Mouse (Mus musculus) heart, embryonic 11.5 days (tissue): Measurements from ENCODE around the gene Chrna1. TPM values are rescaled to one million over a fixed set of nuclear protein-coding genes. Genes with fewer than 3 reads are reported as not detected.

Experiments
- ATAC-seq: fragments of 200-750 bp; cut with Nextera tagmentation; replicated peaks from 2 replicates; pipeline ENCODE4 v1.8.0; 2017; ENCODE audit warnings: moderate library complexity; ENCODE audit not compliant: insufficient number of reproducible peaks, low FRiP score, low TSS enrichment
- H3K27ac ChIP-seq: fragments of 300-500 bp; sonication (generic); 2 replicates; pipeline ENCODE4 v1.5.1; 2014; ENCODE audit warnings: mild to moderate bottlenecking, low read depth, low read length
- H3K27me3 ChIP-seq: fragments of 300-500 bp; sonication (generic); 2 replicates; pipeline ENCODE4 v1.6.1; 2014; ENCODE audit warnings: mild to moderate bottlenecking, low read length, mixed read lengths; ENCODE audit not compliant: control insufficient read depth, insufficient read depth
- H3K36me3 ChIP-seq: fragments of 300-500 bp; sonication (generic); 2 replicates; pipeline ENCODE4 v1.6.1; 2014; ENCODE audit warnings: mild to moderate bottlenecking, low read length, moderate library complexity, mixed read lengths; ENCODE audit not compliant: control insufficient read depth, insufficient read depth
- H3K4me1 ChIP-seq: fragments of 300-500 bp; sonication (generic); 2 replicates; pipeline ENCODE4 v1.6.1; 2014; ENCODE audit warnings: low read length; ENCODE audit not compliant: control insufficient read depth, insufficient read depth
- H3K4me2 ChIP-seq: fragments of 300-500 bp; sonication (generic); 2 replicates; pipeline ENCODE4 v1.6.1; 2014; ENCODE audit warnings: mild to moderate bottlenecking, moderate library complexity
- H3K4me3 ChIP-seq: fragments of 300-500 bp; sonication (generic); 2 replicates; pipeline ENCODE4 v1.5.1; 2014; ENCODE audit warnings: low read depth, low read length
- H3K9ac ChIP-seq: fragments of 300-500 bp; sonication (generic); 2 replicates; pipeline ENCODE4 v1.6.1; 2014; ENCODE audit warnings: mild to moderate bottlenecking, low read depth, low read length, moderate library complexity
- H3K9me3 ChIP-seq: fragments of 300-500 bp; sonication (generic); replicated peaks from 2 replicates; pipeline ENCODE4 v1.6.1; 2016; ENCODE audit warnings: low read length; ENCODE audit not compliant: control insufficient read depth
- WGBS: fragments of 180-500 bp; shearing (Covaris S2); extraction: QIAGEN DNeasy Blood & Tissue Kit; methylation state at CpG from one replicate; pipeline ENCODE4 v1.1.7; 2014; ENCODE audit not compliant: insufficient replicate concordance; 5-methylcytosine and 5-hydroxymethylcytosine counted together
- polyA plus RNA-seq: library from polyadenylated mRNA; unstranded; fragments of >200 nt; fragmentation: Nextera tagmentation; extraction: Ambion mirVana; gene quantifications from 2 replicates; pipeline ENCODE4 v1.2.1, GENCODE M21; 2014

Gene Chrna1
- polyA plus RNA-seq, 1 experiment from 2014 or later = 0.33 TPM

- peaks cover 14% of the 10 kb centered on the region for H3K4me1 ChIP-seq
- no peak overlapping the region for H3K27ac ChIP-seq
- no peaks in the 10 kb centered on the region for H3K9me3 ChIP-seq
- no peak overlapping the region for H3K4me3 ChIP-seq
- no peaks in the 10 kb centered on the region for H3K36me3 ChIP-seq
- H3K9ac ChIP-seq = no peak overlapping the region
- WGBS = 86% methylated on average over 11 of the region's 11 CpGs
- H3K4me2 ChIP-seq = no peak overlapping the region
- no peaks in the 10 kb centered on the region for H3K27me3 ChIP-seq
- no peak for ATAC-seq
Measured at GRCm38 (mm10) chr2:73597772-73598171, 17.6 kb upstream of the Chrna1 start.

GRCm38 (mm10) chr2:73596786-73597185 lies 16.6 kb upstream of the Chrna1 start:
- Histone ChIP-seq H3K4me2 (peak overlapping the region; percentile 57), H3K4me3 (peak overlapping the region; percentile 27), H3K4me1 (peaks cover 23% of the 10 kb centered on the region), H3K27ac (no peak overlapping the region; the same call in 1 of the 2 replicates), H3K36me3 (no peaks in the 10 kb centered on the region), H3K9me3 (no peaks in the 10 kb centered on the region), H3K27me3 (no peaks in the 10 kb centered on the region), H3K9ac (no peak overlapping the region; the same call in 1 of the 2 replicates)
- WGBS = 3% methylated on average over 9 of the region's 9 CpGs
- no peak; the same call in 1 of the 2 replicates for ATAC-seq

GRCm38 (mm10) chr2:73596326-73596725 lies 16.2 kb upstream of the Chrna1 start:
- Histone ChIP-seq H3K27me3 (no peaks in the 10 kb centered on the region), H3K36me3 (no peaks in the 10 kb centered on the region), H3K27ac (peak overlapping the region; percentile 5; the same call in 1 of the 2 replicates), H3K4me2 (peak overlapping the region; percentile 57), H3K9me3 (no peaks in the 10 kb centered on the region), H3K9ac (no peak overlapping the region; the same call in 1 of the 2 replicates), H3K4me1 (peaks cover 25% of the 10 kb centered on the region), H3K4me3 (peak overlapping the region; percentile 27)
- WGBS = 62% methylated on average over 5 of the region's 5 CpGs
- ATAC-seq = no peak

- H3K4me1 ChIP-seq = peaks cover 42% of the 10 kb centered on the region
- no peak for ATAC-seq
Measured at GRCm38 (mm10) chr2:73593101-73593439, 12.9 kb upstream of the Chrna1 start.

GRCm38 (mm10) chr2:73592231-73593100 lies 12.3 kb upstream of the Chrna1 start:
- no peaks in the 10 kb centered on the region for H3K36me3 ChIP-seq
- H3K27ac ChIP-seq = peak overlapping the region; percentile 54; the same call in 1 of the 2 replicates
- no peak overlapping the region for H3K4me2 ChIP-seq

More at GRCm38 (mm10) chr2:73593101-73593439, 12.9 kb upstream of the Chrna1 start:
- Histone ChIP-seq H3K27me3 (no peaks in the 10 kb centered on the region), H3K9ac (no peak overlapping the region), H3K36me3 (no peaks in the 10 kb centered on the region), H3K4me3 (no peak overlapping the region), H3K4me2 (no peak overlapping the region), H3K9me3 (no peaks in the 10 kb centered on the region), H3K27ac (no peak overlapping the region)
- 69% methylated on average over 2 of the region's 2 CpGs for WGBS

GRCm38 (mm10) chr2:73591246-73591645 lies 11.1 kb upstream of the Chrna1 start:
- peaks cover 44% of the 10 kb centered on the region for H3K4me1 ChIP-seq
- no peaks in the 10 kb centered on the region for H3K27me3 ChIP-seq
- H3K4me3 ChIP-seq = no peak overlapping the region
- H3K9me3 ChIP-seq = no peaks in the 10 kb centered on the region
- no peaks in the 10 kb centered on the region for H3K36me3 ChIP-seq
- H3K9ac ChIP-seq = no peak overlapping the region
- no peak overlapping the region for H3K4me2 ChIP-seq
- H3K27ac ChIP-seq = no peak overlapping the region
- WGBS = 40% methylated on average over 6 of the region's 6 CpGs
- ATAC-seq = no peak

More at GRCm38 (mm10) chr2:73592231-73593100, 12.3 kb upstream of the Chrna1 start:
- no peak; the same call in 1 of the 2 replicates for ATAC-seq
- Histone ChIP-seq H3K4me3 (no peak overlapping the region), H3K4me1 (peaks cover 44% of the 10 kb centered on the region), H3K27me3 (no peaks in the 10 kb centered on the region), H3K9me3 (no peaks in the 10 kb centered on the region), H3K9ac (no peak overlapping the region)
- 55% methylated on average over 14 of the region's 14 CpGs for WGBS

GRCm38 (mm10) chr2:73590106-73590505 lies 10.0 kb upstream of the Chrna1 start:
- Histone ChIP-seq H3K9ac (peak overlapping the region; percentile 63; the same call in 1 of the 2 replicates), H3K4me1 (peaks cover 48% of the 10 kb centered on the region), H3K27ac (peak overlapping the region; percentile 57; the same call in 1 of the 2 replicates), H3K36me3 (no peaks in the 10 kb centered on the region), H3K9me3 (no peaks in the 10 kb centered on the region), H3K27me3 (no peaks in the 10 kb centered on the region), H3K4me2 (peak overlapping the region; percentile 69), H3K4me3 (peak overlapping the region; percentile 30)
- WGBS = 8% methylated on average over 12 of the region's 12 CpGs
- ATAC-seq = 0 out of 2 replicates have a peak, but pooled peaks have one; percentile 49

- no peak overlapping the region for H3K4me3 ChIP-seq
- no peak overlapping the region for H3K9ac ChIP-seq
- no peak overlapping the region for H3K27ac ChIP-seq
- peaks cover 48% of the 10 kb centered on the region for H3K4me1 ChIP-seq
- WGBS = 49% methylated on average over 2 of the region's 2 CpGs
- H3K4me2 ChIP-seq = no peak overlapping the region
- ATAC-seq = no peak
- H3K36me3 ChIP-seq = no peaks in the 10 kb centered on the region
- no peaks in the 10 kb centered on the region for H3K9me3 ChIP-seq
- no peaks in the 10 kb centered on the region for H3K27me3 ChIP-seq
Measured at GRCm38 (mm10) chr2:73588951-73589350, 8.8 kb upstream of the Chrna1 start.
